Mouse (Mus musculus) spleen, postnatal 14 days (tissue): ENCODE data around the gene Gm11020.
"Not testable (repeated sequence)": the region's sequence is repeated elsewhere in the genome, so short reads cannot be mapped to it uniquely, and the experiment has no call there.

Experiments
- DNase-seq, 2 experiments: peaks; one replicate each; pipeline ENCODE4 v3.0.0; 2021 to 2022; ENCODE audit warnings: low spot score in 2 of 2

Gene Gm11020

DNA sequence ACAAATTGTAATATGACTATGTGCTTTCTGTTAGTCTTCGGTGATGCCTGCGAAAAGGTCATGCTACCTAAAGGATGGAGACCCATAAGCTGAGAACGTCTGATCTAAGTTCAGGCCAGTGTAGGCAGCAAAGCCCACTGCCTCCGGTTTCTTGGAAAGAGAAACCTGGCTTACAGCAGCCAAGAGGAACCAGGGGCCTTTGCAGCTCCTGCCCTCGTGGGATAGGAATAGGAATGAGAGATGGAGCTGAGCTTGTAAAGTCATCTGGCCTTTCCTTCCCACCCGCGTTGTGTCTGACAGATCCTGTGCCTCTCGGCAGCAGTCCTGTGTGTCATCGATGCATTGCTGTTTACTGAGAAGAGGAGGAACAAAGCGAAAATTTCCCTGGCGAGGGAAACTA, at the start of gene Gm11020:
Gene Gm11020, plus strand, starts transcription at position 301 of the 400 bp plus-strand sequence.
- DNase-seq = not testable (repeated sequence)

- not testable (repeated sequence) for DNase-seq
Measured at GRCm38 (mm10) chr8:104293081-104293480, 28.3 kb upstream of the Gm11020 start, which contains the start of gene Cmtm2a. Cmtm2a (minus strand) TSS chr8:104293181.

DNA sequence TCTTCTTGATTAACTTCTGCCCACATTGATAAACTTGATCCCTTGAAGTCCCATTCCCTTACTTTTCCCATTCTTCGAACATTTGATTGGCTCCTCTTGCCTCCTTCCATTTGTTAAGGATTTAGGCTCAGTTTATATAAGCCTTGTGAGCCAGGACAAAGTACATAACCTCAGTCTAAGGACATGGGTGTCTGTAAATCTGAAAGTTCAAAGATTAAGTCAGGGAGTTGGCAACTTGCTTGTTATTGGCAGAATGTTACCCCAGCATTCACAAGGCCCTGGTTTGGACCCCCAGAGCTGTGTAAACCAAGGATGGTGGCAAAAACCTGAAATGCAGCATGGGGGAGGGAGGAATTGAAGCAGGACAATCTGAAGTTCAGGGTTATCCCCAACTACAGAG, 27.0 kb upstream of the Gm11020 start:
- DNase-seq = no peak

DNA sequence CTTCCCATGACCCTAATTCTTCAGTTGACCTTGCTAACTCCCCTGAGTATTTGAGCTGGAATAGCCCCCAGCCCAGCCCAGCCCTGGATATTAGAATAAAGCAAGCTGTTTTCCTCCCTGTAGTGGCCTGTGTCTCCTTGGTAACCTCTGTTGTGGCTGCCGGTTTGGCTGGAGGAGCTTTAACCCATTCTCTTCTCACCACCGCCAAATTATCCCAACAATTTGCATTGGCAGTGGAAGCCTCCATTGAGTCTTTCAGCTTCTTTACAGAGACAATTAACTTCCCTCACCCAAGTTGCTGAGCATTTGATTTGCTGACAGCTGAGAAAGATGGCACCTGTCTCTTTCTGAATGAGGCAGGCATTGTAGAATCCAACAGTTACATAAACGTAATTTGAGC, 19.8 kb upstream of the Gm11020 start:
- DNase-seq = not testable (repeated sequence)

- DNase-seq = not testable (repeated sequence)
Measured at GRCm38 (mm10) chr8:104302536-104302935, 18.8 kb upstream of the Gm11020 start.

GRCm38 (mm10) chr8:104304962-104305361, 16.4 kb upstream of the Gm11020 start:
- DNase-seq = no peak

DNA sequence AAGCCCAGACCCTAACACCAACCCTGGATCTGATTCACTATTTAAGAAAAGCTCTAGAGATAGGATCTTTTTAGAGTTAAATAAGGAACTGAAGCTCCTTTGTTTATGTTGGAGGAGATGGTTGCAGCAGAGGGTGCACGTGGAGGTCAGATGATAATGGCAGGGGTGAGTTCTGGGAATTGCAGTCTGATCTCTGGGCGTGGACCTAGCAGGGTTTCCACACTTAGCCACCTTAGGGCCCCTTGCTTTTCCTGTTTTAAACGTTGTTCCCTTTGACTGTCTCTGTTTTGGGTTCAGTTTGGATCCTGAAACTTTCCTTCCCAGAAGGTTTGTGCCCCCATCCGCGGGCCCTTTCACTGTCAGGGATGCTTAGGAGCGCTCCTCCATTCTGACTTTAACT, 13.0 kb upstream of the Gm11020 start:
- not testable (repeated sequence) for DNase-seq

- not testable (repeated sequence) for DNase-seq
Measured at GRCm38 (mm10) chr8:104309441-104310155, 11.8 kb upstream of the Gm11020 start, which contains the start of the genes Gm45711 and Cmtm1. Gm45711 (minus strand) TSS chr8:104310081. Cmtm1 (minus strand) TSS chr8:104310145.

DNA sequence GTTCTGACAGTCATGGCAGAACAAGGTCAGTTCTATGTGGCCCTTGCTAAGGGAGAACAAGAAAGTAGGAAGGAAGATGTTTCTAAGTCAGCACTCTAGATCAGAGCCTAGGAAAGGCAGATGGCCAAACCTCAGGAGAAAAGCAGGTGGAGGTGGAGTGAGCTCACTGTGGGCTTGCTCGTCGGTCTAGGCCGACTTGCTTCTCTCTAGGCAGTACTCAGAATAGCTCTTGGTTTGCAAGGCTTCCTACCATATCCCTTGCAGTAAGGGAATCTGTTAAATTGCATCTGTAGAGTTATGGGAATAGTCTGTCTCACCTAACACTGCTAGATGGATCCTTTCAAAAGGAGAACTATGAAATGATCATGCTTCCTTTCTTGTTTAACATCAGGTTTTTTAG, 9.3 kb upstream of the Gm11020 start:
- not testable (repeated sequence) for DNase-seq

DNA sequence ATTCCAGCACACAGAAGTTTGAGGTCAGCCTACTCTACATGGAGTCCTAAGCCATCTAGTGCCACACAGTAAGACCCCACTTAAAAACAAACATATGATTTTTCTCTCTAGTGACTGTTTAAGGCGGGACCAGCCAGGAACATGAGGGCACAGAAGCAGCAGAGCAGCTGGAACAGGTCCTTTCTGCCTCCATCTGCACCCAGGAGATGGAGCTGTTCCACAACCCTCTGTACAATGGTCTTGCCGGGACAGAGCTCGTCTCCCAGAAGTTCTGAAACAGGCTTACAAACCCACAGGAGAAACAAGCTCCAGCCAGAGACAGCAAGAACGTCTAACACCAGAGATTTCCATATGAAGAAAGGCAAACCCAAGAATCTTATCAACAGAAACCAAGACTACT, 8.1 kb upstream of the Gm11020 start:
- no peak for DNase-seq

DNA sequence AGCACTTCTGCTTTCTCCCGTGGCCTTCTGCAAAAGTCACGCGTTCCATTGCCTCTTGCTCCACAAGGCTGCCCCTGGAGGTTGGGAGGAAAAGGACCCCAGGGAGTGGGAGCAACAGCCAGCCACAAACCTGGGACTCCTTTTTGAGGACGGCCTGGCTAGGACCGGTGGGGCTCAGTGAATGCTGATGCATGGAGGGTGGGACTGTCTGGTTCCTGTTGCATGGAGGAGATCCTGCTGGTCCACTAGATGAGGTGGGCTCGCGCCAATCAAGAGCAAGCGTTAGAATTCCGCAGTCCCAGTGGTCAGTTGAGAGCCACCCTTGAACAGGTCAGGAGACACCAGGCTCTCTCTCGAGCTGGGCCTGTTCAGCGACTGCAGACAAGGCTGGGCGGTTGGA, 563 bp downstream of the Gm11020 start, which contains the start of gene Cmtm2b:
Gene Cmtm2b, plus strand, starts transcription at position 301 of the 400 bp plus-strand sequence.
- not testable (repeated sequence) for DNase-seq

- DNase-seq = no peak
Measured at GRCm38 (mm10) chr8:104332665-104333631, 11.6 kb downstream of the Gm11020 start.

GRCm38 (mm10) chr8:104333786-104334185, 12.4 kb downstream of the Gm11020 start:
- no peak for DNase-seq

GRCm38 (mm10) chr8:104334196-104334595, 12.8 kb downstream of the Gm11020 start:
- DNase-seq = no peak

- no peak for DNase-seq
Measured at GRCm38 (mm10) chr8:104336806-104337205, 15.4 kb downstream of the Gm11020 start.

GRCm38 (mm10) chr8:104337890-104338289, 16.5 kb downstream of the Gm11020 start:
- no peak for DNase-seq

- DNase-seq = no peak
Measured at GRCm38 (mm10) chr8:104339229-104339982, 18.0 kb downstream of the Gm11020 start, which contains the start of gene Cmtm3. Cmtm3 (plus strand) TSS chr8:104339410.

DNA sequence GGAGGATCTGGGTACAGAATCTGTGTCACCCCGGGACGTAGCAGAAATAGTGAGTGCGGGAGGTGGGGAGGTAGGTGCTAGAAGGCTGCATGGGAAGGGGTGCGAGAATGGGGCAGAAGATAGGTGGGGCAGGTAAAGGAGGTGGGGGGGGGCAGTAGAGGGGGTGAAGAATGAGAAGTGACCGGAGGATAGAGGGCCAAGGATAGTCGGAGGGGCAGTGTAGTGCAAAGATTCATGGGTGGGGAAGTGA, 18.5 kb downstream of the Gm11020 start:
- no peak for DNase-seq

DNA sequence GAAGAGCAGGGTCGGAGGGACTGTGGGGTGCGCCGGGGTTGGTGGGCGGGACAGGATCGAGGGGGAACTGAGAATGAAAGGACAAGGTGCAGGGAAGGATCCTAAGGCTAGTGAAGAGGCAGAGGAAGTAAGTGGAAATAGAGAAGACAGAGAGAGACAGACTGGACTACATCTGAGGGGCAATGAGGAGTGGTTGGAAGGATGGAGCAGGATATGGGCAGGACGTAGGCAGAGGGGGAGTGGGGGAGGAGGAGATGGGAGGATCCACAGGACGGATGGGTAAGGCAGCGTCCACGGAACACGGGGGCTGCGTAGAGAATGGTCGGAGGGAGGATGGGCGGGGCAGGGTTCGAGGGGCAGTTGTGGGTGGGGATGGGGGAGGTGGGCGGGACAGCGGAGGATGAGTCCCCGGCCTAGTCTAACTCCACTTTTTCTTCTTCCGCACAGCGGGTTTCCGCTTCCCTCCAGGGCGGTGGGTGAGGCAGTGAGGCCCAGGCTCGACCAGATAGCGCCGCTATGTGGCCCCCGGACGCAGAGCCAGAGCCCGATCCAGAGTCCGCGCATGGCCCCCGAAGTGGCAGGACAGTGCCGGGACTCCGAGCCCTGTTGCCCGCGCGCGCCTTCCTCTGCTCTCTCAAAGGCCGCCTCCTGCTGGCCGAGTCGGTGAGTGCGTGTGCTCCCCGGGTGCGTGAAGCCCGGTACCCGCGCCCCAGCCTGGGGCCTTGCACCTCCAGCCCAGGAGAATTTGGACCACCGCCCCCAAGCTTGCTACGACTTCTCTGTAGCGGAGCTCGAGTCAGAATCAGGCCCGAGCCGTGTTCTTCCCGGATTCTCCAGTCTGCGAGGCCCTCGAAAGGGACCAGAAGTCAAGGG, 19.1 kb downstream of the Gm11020 start:
- peak; percentile 45 to 70 for DNase-seq

- DNase-seq = peak in 1 of 2 experiments; percentile 4
Measured at GRCm38 (mm10) chr8:104341106-104341561, 19.8 kb downstream of the Gm11020 start.

DNA sequence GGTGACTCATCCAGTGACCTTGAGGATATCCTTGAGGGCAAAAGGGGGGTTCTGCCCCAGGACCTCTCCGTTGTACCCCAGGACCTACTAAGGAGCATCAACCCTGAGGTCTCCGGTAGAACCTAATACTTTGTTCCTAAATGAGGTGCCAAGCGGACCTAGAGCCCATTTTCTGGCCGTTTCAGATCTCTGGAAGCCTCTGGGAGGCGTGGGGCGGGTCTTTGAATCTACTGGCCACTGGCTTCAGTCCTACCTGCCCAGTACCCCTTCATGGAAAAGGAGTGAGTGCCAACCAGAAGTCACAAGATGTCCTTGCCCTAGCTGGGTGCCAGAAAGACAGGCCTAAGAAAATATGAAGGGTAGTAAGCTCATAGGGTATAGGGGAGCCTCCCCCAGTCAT, 20.3 kb downstream of the Gm11020 start:
- no peak for DNase-seq
